ENCODE assay signal across 9 mouse cellular contexts in genomic region chr11:102431728-102432114, GRCm38 (mm10). TPM values are rescaled to one million over a fixed set of nuclear protein-coding genes. Genes with fewer than 3 reads are reported as not detected.
DNase-seq lines count a peak whose midpoint lies in the region; ATAC-seq and TF ChIP-seq lines count a peak whose summit lies in the region.
"Had no signal": no experiment of that assay in that cellular context is flagged by ENCODE, and none has a peak within 500 bp of the region (broad histone marks: within the 10 kb centered on the region; RNA-seq: fewer than 3 reads in every experiment).

No protein-coding gene starts in this region.

- H3K27me3 ChIP-seq in heart, embryonic 11.5 days (ENCODE audit: control insufficient read depth, insufficient read depth, low read length), result no peaks in the 10 kb centered on the region
- H3K27me3 ChIP-seq in megakaryocyte, embryonic 14.5 days (replicated peaks), result peaks cover 2% of the 10 kb centered on the region
- H3K27me3 ChIP-seq in heart, postnatal 0 days (ENCODE audit: control insufficient read depth, insufficient read depth, low read length), result no peaks in the 10 kb centered on the region
- no peaks in the 10 kb centered on the region for H3K27me3 ChIP-seq in small intestine, adult 2 months (ENCODE audit: control insufficient read depth, insufficient read depth, low read length)
- H3K27me3 ChIP-seq: neural tube, embryonic 13.5 days had no signal

- no peak overlapping the region for H3K4me3 ChIP-seq in heart, embryonic 11.5 days (ENCODE audit: low read depth, low read length)
- H3K4me3 ChIP-seq in megakaryocyte, embryonic 14.5 days (replicated peaks), result peak overlapping the region; percentile 93
- H3K4me3 ChIP-seq in heart, postnatal 0 days (ENCODE audit: low read depth, low read length), result no peak overlapping the region
- peak overlapping the region; percentile 44 for H3K4me3 ChIP-seq in small intestine, adult 2 months (ENCODE audit: low read depth, low read length)

- peaks cover 20% of the 10 kb centered on the region for H3K4me1 ChIP-seq in heart, embryonic 11.5 days (ENCODE audit: control insufficient read depth, insufficient read depth, low read length)
- H3K4me1 ChIP-seq in megakaryocyte, embryonic 14.5 days, result peaks cover 72% of the 10 kb centered on the region
- peaks cover 16% of the 10 kb centered on the region; the same call in 1 of the 2 replicates for H3K4me1 ChIP-seq in heart, postnatal 0 days (ENCODE audit: control insufficient read depth, insufficient read depth)
- H3K4me1 ChIP-seq in small intestine, adult 2 months (ENCODE audit: control insufficient read depth, insufficient read depth, insufficient read length, low read length), result peaks cover 8% of the 10 kb centered on the region; the same call in 1 of the 2 replicates

- no peak for TF ChIP-seq POLR2A in small intestine, adult 2 months (IDR thresholded peaks at IDR 0.05; ENCODE audit: low read depth, low read length)

- intact Hi-C loops in heart, postnatal 36 days (cut with DNase I), result loop anchor here (2.0 to 5.0 kb wide), 2 partner anchors 123 to 214 kb away; no protein-coding TSS in a partner anchor

- H3K36me3 ChIP-seq in heart, embryonic 11.5 days (ENCODE audit: control insufficient read depth, insufficient read depth, low read length), result peaks cover 8% of the 10 kb centered on the region
- peaks cover 41% of the 10 kb centered on the region for H3K36me3 ChIP-seq in megakaryocyte, embryonic 14.5 days (replicated peaks; ENCODE audit: low read length)
- peaks cover 19% of the 10 kb centered on the region for H3K36me3 ChIP-seq in heart, postnatal 0 days (replicated peaks; ENCODE audit: control insufficient read depth, insufficient read depth, low read length)
- peaks cover 19% of the 10 kb centered on the region for H3K36me3 ChIP-seq in small intestine, adult 2 months (ENCODE audit: control insufficient read depth, insufficient read depth, low read length)

- H3K27ac ChIP-seq in heart, embryonic 11.5 days (ENCODE audit: low read depth, low read length), result no peak overlapping the region
- no peak overlapping the region for H3K27ac ChIP-seq in heart, postnatal 0 days (ENCODE audit: low read depth)
- H3K27ac ChIP-seq in small intestine, adult 2 months (ENCODE audit: insufficient read depth, low read depth, low read length), result peak overlapping the region; percentile 56; the same call in 1 of the 2 replicates

- ATAC-seq in heart, embryonic 11.5 days (replicated peaks; ENCODE audit: insufficient number of reproducible peaks, low FRiP score, low TSS enrichment), result no peak
- ATAC-seq in megakaryocyte, adult 5-6 weeks (ENCODE audit: poor library complexity, severe bottlenecking), result no peak
- ATAC-seq in heart, postnatal 0 days (ENCODE audit: insufficient read depth, low read depth), result no peak

- no peak for TF ChIP-seq EP300 in heart, postnatal 0 days (IDR thresholded peaks at IDR 0.05; ENCODE audit: low read depth)

- H3K9ac ChIP-seq in heart, embryonic 11.5 days (ENCODE audit: low read depth, low read length), result 0 out of 2 replicates have a peak overlapping the region, but pooled peaks have one; percentile 36
- no peak overlapping the region; the same call in 1 of the 2 replicates for H3K9ac ChIP-seq in heart, postnatal 0 days (replicated peaks; ENCODE audit: low read depth, low read length)

- no peak for DNase-seq in heart, postnatal 36 days
- DNase-seq in heart, postnatal 0 days (ENCODE audit: low spot score), result no peak
- DNase-seq in lung, postnatal 25 days (ENCODE audit: low spot score), result no peak
- DNase-seq in left cerebral cortex, adult 18-20 months (ENCODE audit: low spot score in 2 of 2), result no peak

- TF ChIP-seq CTCF in heart, postnatal 0 days (IDR thresholded peaks at IDR 0.05; ENCODE audit: low read depth), result no peak
- TF ChIP-seq CTCF in small intestine, adult 2 months (IDR thresholded peaks at IDR 0.05; ENCODE audit: extremely low read depth, insufficient read length, insufficient replicate concordance, low read depth, low read length), result no peak

- H3K4me2 ChIP-seq in heart, embryonic 11.5 days, result no peak overlapping the region
- H3K4me2 ChIP-seq in heart, postnatal 0 days (ENCODE audit: low read depth, low read length), result peak overlapping the region; percentile 34; the same call in 1 of the 2 replicates

- no peaks in the 10 kb centered on the region for H3K9me3 ChIP-seq in heart, embryonic 11.5 days (replicated peaks; ENCODE audit: control insufficient read depth, low read length)
- peaks cover 5% of the 10 kb centered on the region; the same call in 1 of the 2 replicates for H3K9me3 ChIP-seq in megakaryocyte, embryonic 14.5 days
- H3K9me3 ChIP-seq in heart, postnatal 0 days (replicated peaks; ENCODE audit: control insufficient read depth, low read length), result no peaks in the 10 kb centered on the region
- H3K9me3 ChIP-seq: neural tube, embryonic 13.5 days had no signal

- WGBS in heart, embryonic 11.5 days (ENCODE audit: insufficient replicate concordance), result 74% methylated on average over 3 of the region's 3 CpGs
- WGBS in heart, postnatal 0 days, result 73% methylated on average over 3 of the region's 3 CpGs
- 42% methylated on average over 3 of the region's 3 CpGs for WGBS in small intestine, adult 2 months

RNA-seq across cellular contexts. Expression of gene Grn, which starts 1.6 kb away (rescaled TPM):
- 110 and 113 TPM in 2 replicates for polyA plus RNA-seq in heart, embryonic 11.5 days (2014; fragmentation: Nextera tagmentation; extraction: Ambion mirVana)
- total RNA-seq in heart, postnatal 36 days (2021), result 100 to 1,000 TPM; 113 to 122 TPM
- 44.1 and 152 TPM in 2 replicates for polyA plus RNA-seq in megakaryocyte, embryonic 14.5 days (2012; ENCODE audit: insufficient read depth, low replicate concordance)
- total RNA-seq in megakaryocyte, adult 5-6 weeks (2015), result 509 and 566 TPM in 2 replicates
- total RNA-seq in megakaryocyte, adult 5-6 weeks (2017), result 201 and 225 TPM in 2 replicates
- total RNA-seq in heart, postnatal 0 days (2014; rRNA removed; ENCODE audit: low replicate concordance), result 134 and 162 TPM in 2 replicates
- 174 and 176 TPM in 2 replicates for polyA plus RNA-seq in heart, postnatal 0 days (2015; fragmentation: Nextera tagmentation; extraction: Ambion mirVana)
- polyA plus RNA-seq in small intestine, adult 2 months (2012; rRNA removed), result 76.0 and 111 TPM in 2 replicates
- total RNA-seq in left cerebral cortex, adult 18-20 months (2021), result 10 to 100 TPM; 55.8 to 58.9 TPM

RNA-seq across cellular contexts. Expression of gene Fam171a2, which starts 15.8 kb away (rescaled TPM):
- polyA plus RNA-seq in heart, embryonic 11.5 days (2014; fragmentation: Nextera tagmentation; extraction: Ambion mirVana), result 3.1 and 5.1 TPM in 2 replicates
- 1 to 10 TPM; 4.3 to 5.2 TPM for total RNA-seq in heart, postnatal 36 days (2021)
- 1.7 and 1.8 TPM in 2 replicates for polyA plus RNA-seq in megakaryocyte, embryonic 14.5 days (2012; ENCODE audit: insufficient read depth, low replicate concordance)
- total RNA-seq in megakaryocyte, adult 5-6 weeks (2015), result 0.09 TPM in 1 of 2 replicates, not detected in the other
- not detected in 2 replicates for total RNA-seq in megakaryocyte, adult 5-6 weeks (2017)
- 40.8 and 58.6 TPM in 2 replicates for total RNA-seq in heart, postnatal 0 days (2014; rRNA removed; ENCODE audit: low replicate concordance)
- polyA plus RNA-seq in heart, postnatal 0 days (2015; fragmentation: Nextera tagmentation; extraction: Ambion mirVana), result 1.7 and 1.8 TPM in 2 replicates
- 5.4 and 5.9 TPM in 2 replicates for polyA plus RNA-seq in small intestine, adult 2 months (2012; rRNA removed)
- 100 to 1,000 TPM; 113 to 133 TPM for total RNA-seq in left cerebral cortex, adult 18-20 months (2021)

RNA-seq across cellular contexts. Expression of gene Slc25a39, which starts 24.0 kb away (rescaled TPM):
- polyA plus RNA-seq in heart, embryonic 11.5 days (2014; fragmentation: Nextera tagmentation; extraction: Ambion mirVana), result 274 and 281 TPM in 2 replicates
- total RNA-seq in heart, postnatal 36 days (2021), result 100 to 1,000 TPM; 174 to 183 TPM
- polyA plus RNA-seq in megakaryocyte, embryonic 14.5 days (2012; ENCODE audit: insufficient read depth, low replicate concordance), result 164 and 165 TPM in 2 replicates
- total RNA-seq in megakaryocyte, adult 5-6 weeks (2015), result 41.5 and 47.5 TPM in 2 replicates
- total RNA-seq in megakaryocyte, adult 5-6 weeks (2017), result 20.5 and 22.8 TPM in 2 replicates
- 281 and 322 TPM in 2 replicates for total RNA-seq in heart, postnatal 0 days (2014; rRNA removed; ENCODE audit: low replicate concordance)
- polyA plus RNA-seq in heart, postnatal 0 days (2015; fragmentation: Nextera tagmentation; extraction: Ambion mirVana), result 267 and 269 TPM in 2 replicates
- 322 and 403 TPM in 2 replicates for polyA plus RNA-seq in small intestine, adult 2 months (2012; rRNA removed)
- total RNA-seq in left cerebral cortex, adult 18-20 months (2021), result 10 to 100 TPM; 60.6 to 73.2 TPM

RNA-seq across cellular contexts. Expression of gene Itga2b, which starts 38.2 kb away (rescaled TPM):
- polyA plus RNA-seq in heart, embryonic 11.5 days (2014; fragmentation: Nextera tagmentation; extraction: Ambion mirVana), result 8.5 and 15.8 TPM in 2 replicates
- total RNA-seq in heart, postnatal 36 days (2021), result 1 to 10 TPM; 3.1 to 3.8 TPM
- polyA plus RNA-seq in megakaryocyte, embryonic 14.5 days (2012; ENCODE audit: insufficient read depth, low replicate concordance), result 3,342 and 4,614 TPM in 2 replicates
- total RNA-seq in megakaryocyte, adult 5-6 weeks (2015), result 13.2 and 16.0 TPM in 2 replicates
- 13.2 and 17.9 TPM in 2 replicates for total RNA-seq in megakaryocyte, adult 5-6 weeks (2017)
- total RNA-seq in heart, postnatal 0 days (2014; rRNA removed; ENCODE audit: low replicate concordance), result 4.3 and 4.8 TPM in 2 replicates
- polyA plus RNA-seq in heart, postnatal 0 days (2015; fragmentation: Nextera tagmentation; extraction: Ambion mirVana), result 5.4 and 5.6 TPM in 2 replicates
- 2.0 and 3.9 TPM in 2 replicates for polyA plus RNA-seq in small intestine, adult 2 months (2012; rRNA removed)
- total RNA-seq in left cerebral cortex, adult 18-20 months (2021), result 1 to 10 TPM; 3.3 to 3.9 TPM

RNA-seq across cellular contexts. Expression of gene Rundc3a, which starts 38.5 kb away (rescaled TPM):
- polyA plus RNA-seq in heart, embryonic 11.5 days (2014; fragmentation: Nextera tagmentation; extraction: Ambion mirVana), result 1.3 TPM in 2 replicates
- under 1 TPM in 1 of 2 experiments, not detected in 1; 0.19 TPM for total RNA-seq in heart, postnatal 36 days (2021)
- polyA plus RNA-seq in megakaryocyte, embryonic 14.5 days (2012; ENCODE audit: insufficient read depth, low replicate concordance), result 3.8 and 6.6 TPM in 2 replicates
- total RNA-seq in megakaryocyte, adult 5-6 weeks (2015), result not detected in 2 replicates
- total RNA-seq in megakaryocyte, adult 5-6 weeks (2017), result not detected in 2 replicates
- 12.5 TPM in 1 of 2 replicates, not detected in the other for total RNA-seq in heart, postnatal 0 days (2014; rRNA removed; ENCODE audit: low replicate concordance)
- polyA plus RNA-seq in heart, postnatal 0 days (2015; fragmentation: Nextera tagmentation; extraction: Ambion mirVana), result 0.74 and 0.92 TPM in 2 replicates
- 2.5 and 6.5 TPM in 2 replicates for polyA plus RNA-seq in small intestine, adult 2 months (2012; rRNA removed)
- 100 to 1,000 TPM; 477 to 484 TPM for total RNA-seq in left cerebral cortex, adult 18-20 months (2021)

Comparison
In these comparisons a context has a peak if more than half of its experiments do, and no peak if none do; other contexts are left out.
1. H3K4me3 ChIP-seq: peak in megakaryocyte, embryonic 14.5 days (single experiment) and small intestine, adult 2 months (single experiment); none in heart, embryonic 11.5 days (single experiment) and heart, postnatal 0 days (single experiment).
2. RNA of gene Fam171a2, which starts 15.8 kb away (total RNA-seq): 113 to 133 TPM in left cerebral cortex, adult 18-20 months, 40.8 to 58.6 TPM in heart, postnatal 0 days and 4.3 to 5.2 TPM in heart, postnatal 36 days; 0.09 TPM in megakaryocyte, adult 5-6 weeks; every median in the first group is over 4 times any median in the second.